Mouse (Mus musculus) urinary bladder, postnatal 36 days (tissue): ENCODE data around the gene Sesn3.
"Not testable (repeated sequence)": the region's sequence is repeated elsewhere in the genome, so short reads cannot be mapped to it uniquely, and the experiment has no call there.

Experiments used
- DNase-seq, 2 experiments: peaks; one replicate each; pipeline ENCODE4 v3.0.0; 2022; ENCODE audit warnings: low spot score in 2 of 2, mixed read lengths in 1 of 2

Gene Sesn3

DNA sequence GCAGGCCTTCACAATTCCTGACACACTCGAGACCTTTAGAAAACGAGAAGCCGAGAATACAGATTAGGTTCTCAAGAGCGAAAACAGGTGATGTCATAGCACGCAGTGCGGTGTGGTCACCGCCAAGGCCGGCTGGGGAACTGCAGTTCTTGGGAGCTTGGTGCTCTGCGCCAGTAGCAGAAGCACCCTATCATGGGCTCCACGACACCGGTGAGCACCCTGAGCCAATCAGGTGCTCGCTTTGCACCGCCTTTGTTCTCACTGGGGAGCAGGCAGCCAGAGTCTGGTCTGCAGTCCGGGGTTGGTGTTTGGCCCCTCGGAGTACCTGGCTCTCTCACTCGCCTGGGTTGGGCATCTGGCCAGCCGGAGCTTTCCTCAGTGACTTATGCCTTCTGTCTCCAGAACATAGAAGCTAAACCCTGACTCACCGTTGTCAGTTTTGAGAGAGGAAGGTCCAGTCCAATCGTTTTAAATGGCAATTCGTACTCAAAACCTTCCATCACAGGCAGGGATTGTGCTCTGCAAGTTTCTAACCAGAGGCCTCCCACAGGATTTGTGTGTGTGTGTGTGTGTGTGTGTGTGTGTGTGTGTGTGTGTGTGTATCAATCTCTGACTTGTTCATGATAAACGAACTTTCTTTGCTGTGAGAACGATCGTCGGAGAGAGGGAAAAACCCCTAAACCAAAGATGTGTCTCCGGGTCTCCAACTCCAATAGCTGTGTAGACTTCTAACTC is at the start of gene Sesn3:
Gene Sesn3, plus strand, starts transcription at position 82 of the 735 bp plus-strand sequence.
- peak; percentile 63 to 66 for DNase-seq

DNA sequence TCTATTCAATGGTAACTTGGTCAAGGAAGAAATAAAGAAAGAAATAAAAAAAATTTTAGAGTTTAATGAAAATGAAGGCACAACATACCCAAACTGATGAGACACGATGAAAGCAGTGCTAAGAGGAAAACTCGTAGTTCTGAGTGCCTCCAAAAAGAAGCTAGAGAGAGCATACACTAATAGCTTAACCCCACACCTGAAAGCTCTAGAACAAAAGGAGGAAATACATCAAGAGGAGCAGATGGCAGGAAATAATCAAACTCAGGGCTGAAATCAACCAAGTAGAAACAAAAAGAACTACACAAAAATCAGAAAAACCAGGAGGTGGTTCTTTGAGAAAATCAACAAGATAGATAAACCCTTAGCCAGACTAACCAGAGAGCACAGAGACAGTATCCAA is 47.8 kb upstream of the Sesn3 start:
- not testable (repeated sequence) for DNase-seq

DNA sequence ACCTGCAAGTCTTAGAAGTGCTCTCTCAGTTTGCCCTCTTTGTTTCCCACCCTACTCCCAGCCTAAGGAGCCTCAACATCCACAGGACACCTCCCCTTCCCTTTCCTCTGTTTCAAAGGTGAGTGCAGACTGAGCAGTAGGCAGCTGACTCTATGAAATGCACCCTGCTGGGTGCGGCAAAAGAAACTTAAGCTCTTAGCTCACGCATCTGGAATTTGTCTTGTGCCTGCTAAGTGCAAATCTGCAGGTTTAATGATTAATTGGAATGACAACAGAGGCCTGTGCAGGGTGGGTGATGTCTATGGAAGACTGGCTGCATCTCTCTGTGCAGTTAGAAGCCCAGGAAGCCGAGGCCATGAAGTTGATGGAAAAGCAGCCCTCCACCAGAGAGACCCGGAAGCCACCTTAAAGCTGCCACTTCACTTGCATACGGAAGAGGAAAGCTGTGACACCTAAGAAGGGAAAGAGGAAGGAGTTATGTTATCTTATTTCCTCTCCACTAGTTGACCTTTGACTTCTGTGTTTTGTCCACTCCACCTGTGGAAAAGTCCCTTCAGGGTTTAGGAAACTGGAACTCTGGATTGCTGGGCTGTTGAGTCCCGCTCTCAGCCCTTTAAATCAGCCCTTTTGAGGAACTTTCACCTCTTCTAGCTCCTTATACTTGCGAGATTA is 41.0 kb upstream of the Sesn3 start:
- DNase-seq: peak in 1 of 2 experiments; percentile 25

DNA sequence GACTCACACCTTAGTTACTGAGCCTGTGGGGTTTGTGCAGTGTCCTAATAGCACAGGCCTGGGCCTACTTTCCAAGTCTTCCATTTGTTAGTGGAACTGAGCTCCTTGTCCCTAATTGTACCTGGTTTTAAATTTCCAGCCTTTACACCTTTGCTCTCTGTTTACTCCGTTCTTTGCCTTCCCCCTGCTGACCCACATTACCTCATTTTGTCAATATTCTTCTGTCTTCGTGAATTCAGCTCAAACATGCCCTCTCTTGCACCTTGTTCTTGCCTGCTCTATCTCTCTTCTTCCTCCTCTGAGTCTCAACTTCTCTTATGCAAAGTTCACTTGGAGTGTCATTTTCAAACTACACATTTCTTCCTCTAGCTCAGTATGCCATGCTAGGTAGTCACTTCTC is 39.6 kb upstream of the Sesn3 start:
- DNase-seq: peak in 1 of 2 experiments; percentile 9

DNA sequence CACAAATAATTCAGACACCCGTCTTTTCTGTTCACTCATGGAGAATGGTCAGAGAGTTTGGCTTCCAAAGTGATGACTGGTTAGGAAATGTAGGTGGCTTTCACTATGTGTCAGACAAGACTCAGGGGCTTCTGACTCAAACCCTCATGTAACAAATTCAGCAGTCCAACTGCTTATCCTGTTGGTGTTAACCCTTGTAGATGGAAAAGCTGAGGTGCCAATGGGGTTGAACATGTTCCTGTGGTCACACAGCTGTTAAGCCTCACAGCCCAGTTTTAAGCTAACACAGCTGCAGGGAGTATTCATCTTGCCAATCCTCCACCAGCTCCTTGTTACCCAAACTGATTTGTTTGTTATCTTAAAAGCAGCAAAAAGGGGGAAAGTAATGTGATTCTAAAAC is 33.9 kb upstream of the Sesn3 start:
- not testable (repeated sequence) for DNase-seq

DNA sequence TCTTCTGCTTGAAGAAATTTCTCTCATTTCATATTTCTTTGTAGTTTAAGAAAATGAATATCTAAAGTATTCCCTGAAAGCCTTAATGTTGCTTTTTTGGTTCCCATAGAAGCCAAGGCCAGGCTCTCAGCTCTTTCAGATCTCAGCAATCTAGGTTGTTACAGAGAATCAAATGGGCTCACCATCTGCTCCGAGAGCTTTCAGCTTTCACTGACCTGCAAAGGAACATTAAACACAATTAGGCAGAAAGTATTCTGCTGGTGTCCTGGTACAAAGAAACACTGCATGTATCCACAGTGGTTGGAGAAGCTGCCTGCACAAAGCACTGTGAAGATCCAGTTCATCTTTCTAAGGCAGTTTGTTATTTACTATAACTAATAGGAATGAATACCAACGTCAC is 32.6 kb upstream of the Sesn3 start:
- DNase-seq: no peak

DNA sequence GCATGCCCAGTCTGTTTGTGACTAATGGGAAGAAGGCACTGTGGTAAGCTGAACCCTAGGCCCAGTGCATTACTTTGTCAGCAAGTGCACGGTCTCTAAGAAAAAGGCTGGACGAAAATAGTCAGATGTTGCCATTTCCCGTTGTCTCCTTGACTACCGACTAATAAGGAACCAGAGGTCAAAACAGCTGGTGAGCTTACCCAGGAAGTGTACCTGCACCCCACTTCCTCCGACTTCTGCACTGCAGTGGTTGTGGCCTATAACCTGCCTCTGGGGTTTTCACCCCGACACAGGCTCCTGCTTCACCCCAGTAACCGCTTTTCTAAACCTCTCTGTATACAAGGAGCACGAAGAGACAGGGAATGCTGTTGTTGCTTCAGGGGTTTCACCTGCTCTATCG is 30.3 kb upstream of the Sesn3 start:
- DNase-seq: no peak

DNA sequence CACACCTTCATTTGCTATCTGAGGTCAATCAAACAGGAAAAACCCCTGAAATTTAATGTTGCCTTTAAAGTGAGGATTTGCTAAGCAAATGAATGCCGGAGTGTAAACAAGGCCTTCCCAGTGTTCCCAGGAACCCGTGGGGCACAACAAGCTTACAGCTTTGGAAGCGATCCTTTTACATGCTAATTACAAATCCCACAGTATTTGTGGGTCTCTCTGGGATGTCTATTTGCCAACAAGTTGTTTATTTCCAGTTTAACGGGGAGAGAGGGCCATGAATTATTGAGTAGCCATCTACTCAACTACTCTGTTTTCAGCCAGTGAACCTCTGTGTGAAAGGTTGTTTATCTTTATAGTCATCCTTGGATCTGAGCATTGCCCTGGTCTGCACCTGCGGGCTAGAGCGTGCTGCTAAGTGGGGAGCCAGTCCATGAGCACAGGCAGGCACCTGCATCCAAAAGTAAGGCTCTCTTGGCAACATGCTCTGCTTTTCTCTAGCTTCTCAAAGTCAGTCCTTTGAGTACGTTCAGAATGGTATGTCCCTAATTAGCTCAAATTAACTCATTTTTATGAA is 29.8 kb upstream of the Sesn3 start:
- no peak for DNase-seq

DNA sequence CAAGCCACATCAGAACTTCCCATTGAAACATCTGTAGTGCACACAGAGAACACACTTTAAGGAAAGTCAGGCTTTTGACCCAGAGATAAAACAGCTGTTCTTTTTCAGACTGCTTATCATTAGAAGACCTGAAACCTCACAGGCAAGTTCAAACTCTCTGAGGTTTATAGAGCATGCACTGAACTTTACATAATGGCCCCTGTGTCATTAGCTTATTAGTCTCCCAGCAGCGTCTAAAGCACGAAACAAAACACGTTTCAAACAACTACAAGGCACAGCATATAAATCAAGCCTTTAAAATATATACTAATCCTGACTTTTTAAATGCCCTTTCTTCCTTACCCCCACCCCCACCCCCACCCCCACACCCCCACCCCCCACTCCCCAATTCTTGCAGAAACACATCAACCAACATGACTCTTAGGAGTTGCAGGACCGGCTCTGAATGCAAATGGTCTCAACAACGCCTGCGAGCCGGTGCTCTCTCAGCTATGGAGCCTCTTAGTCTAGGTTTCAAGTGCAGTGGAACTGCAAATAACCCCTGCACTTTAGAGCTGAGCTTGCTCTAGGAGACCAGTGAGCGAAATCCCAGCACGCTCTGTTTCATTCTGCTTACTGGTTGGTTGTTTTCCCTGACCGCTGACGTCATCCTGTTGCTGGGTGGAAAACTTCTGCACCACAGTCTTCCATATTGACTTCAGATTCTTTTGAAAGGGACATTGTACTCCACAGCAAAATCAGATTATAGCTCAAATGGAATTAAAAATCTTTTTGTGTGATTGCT is 28.7 kb upstream of the Sesn3 start:
- no peak for DNase-seq

DNA sequence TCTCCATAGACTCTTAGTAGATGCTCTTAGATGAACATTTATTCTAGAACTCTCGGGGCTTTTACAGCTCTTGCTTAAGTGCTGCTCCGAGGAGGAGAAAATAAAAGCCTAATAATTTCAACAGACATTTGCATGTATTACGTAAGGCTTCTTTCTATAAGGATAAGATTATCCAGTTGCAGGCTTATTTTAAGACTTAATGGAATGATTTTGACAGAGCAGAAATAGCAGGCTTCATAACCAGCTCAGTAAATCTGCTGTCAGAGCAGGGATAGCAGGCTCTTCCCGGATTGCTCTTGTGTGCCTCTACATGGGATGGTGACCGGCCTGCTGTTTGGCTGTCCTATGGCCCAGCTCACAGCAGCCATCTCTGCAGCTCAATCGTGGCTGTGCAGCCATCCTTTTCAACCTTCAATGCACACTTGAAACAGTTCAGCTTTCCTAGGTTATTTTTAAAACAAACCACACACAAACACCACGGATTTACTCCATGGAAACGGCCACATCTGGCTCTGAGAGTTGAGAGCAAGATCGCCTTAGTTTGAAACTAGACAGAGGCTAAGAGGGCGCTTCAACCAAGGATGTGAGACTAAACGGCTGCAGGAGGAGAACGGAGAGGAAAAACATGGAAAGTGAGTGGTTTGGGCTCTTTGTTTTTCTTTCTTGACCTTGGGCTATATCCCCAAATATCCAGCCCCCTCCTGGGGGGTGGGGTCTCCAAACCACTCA is 27.2 kb upstream of the Sesn3 start:
- no peak for DNase-seq

DNA sequence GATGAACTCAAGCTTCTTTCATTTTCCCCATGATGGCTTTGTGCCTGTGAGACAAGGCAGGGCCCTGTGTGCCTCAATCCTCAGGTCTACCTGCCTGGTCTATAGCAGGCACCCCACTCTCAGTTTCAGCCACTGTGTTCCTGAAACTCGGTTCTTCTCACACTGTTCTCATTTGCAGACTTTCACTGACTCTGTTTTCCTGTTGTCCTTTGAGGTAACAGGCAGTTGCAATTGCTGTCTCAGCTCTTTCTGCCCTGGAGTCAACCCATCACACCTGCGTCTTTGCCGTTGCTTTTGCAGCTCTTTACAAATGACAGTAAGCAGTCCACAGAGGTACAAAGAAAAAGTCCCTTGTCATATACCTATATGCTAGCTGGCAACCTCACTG is 26.7 kb upstream of the Sesn3 start:
- DNase-seq: no peak

DNA sequence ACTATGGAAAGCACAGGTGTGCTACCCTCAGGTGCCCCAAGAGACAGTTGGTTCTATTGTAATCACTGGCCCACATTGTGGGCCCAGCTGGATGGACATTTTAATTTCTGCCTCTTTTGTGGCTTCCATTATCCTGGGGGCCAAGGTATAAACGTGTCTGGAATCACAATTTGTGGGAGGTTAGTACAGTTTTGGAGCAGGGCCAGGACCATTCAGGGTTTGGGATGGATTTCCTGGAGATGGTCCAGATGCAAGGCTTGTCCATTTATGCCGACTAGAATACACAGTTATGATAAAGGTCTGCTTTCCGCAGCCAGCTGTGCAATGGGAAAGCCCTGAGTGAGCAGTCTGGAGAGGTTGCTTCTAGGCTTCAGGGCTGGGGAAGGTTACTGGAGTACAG is 13.7 kb upstream of the Sesn3 start:
- DNase-seq: no peak

DNA sequence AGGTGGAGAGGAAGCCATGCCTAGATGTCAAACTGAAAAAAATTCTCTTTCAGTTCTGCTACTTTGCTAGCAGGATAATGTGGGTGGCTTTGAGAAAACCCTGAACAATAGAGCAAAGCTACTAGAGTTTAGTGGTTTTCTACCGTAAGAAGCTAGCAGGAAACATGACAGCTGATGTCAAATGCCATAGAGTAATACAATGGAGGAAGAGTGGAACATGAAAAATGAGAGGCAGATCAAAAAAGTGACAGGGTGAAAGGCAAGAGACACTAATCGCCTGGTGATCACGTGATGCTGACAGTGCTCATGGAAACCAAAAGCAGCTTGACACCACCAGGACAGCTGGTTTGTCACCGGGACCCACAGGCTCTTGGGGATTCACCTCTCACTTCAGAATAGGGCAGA is 12.3 kb upstream of the Sesn3 start:
- no peak for DNase-seq

DNA sequence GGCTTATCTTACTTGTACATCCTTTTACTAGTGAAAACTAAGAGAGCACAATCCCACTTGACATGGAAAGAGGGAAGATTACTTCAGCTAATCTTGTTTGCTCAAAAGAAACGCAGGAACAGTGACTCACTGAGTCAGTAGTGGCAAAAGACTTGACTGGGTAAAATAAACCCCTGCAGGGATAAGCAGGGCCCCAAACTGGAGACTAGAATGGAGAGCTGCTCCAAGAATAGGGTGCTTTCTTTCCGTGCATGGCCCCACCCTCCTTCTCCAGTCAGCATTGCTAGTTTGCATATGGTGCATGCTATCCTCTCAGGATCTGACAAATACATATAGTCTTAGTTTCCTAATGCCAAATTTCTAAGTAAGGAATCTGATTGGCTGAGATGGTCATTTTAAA is 8.4 kb upstream of the Sesn3 start:
- DNase-seq: no peak

DNA sequence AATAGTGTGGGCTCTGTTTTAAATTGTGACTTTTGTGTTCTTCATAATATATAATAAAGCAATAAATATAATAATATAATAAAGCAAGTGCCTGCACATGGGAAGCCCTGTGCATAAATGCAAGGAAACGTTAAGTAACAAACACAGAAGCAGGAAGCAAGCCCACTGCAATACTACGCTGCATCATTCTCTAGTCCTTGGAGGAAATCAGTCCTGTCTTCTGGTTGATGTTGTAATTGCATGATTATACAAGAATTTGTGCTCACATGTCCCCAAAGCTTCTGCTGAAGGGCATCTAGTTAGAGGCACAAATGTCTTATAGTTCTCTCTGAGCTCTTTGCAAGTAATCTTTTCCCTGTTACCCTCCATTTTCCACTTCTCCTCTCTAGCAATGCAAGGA is 6.3 kb upstream of the Sesn3 start:
- DNase-seq: no peak

DNA sequence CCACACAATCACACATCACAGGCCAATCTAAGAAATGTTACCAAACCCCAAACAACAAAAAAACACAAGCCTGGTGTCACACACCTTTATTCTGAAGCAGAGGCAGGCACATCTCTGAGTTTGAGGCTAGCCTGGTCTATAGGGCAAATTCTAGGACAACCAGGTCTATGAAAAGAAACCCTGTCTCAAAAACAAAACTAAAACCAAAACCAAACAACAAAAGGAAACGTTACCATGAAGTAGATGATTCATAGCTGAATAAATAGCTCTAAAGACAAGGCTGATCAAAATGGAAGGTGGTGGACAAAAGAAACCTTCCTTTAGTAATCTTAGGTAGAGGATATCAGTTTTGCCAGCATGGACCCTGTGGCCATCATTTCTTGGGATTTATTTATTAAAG is 1.9 kb upstream of the Sesn3 start:
- no peak for DNase-seq

DNA sequence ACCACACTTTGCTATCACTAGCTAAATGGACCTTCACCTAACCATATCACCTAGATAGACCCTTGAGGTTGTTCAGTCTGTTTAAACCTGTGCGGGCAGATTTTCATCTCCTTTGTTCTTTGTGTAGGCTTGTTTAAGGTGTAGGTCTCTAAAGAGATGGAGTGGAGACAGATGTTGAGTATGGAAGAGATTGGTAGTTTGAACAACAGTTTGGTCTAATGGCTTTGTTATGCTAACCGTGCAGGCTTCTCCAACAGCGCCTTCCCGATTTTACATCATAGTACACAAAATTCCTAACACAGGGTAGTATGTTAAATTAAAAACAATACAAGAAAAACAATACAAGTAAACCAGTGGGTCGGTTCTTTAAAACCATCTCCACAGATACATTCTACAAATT is 281 bp upstream of the Sesn3 start:
- DNase-seq: no peak

DNA sequence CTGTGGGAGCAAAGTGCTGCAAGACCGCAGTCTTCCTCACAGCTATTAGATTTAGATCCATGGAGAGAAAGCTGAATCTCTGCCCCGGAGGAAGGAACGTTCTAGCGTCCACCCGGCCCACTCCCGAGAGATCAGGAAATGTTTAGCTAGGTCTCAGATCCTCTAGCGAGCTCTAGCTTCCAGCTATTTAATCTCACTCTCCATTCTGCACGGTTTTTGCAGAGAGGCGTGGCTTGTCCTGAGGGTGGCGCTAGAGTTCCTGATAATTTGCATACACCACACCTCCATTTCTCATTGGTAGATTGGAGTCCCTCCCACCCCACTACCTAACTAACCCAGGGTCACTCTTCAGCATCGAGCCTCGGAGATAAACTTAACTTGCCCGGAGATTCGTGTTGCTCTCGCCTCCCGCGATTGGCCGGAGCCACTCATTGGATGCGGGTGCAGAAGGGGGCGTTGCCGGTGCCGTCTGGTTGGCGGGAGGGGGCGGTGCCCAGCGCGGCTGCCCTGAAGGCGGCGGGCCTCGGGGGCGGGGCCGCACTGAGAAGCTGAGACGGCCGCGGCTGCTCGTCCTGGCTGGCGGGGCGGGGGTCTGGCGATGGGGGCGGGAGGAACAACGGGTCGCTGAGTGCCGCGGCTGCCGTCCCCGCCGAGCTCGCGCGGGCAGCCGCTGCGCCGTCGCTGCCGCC is 1.1 kb downstream of the Sesn3 start:
- DNase-seq: peak; percentile 94 to 98

DNA sequence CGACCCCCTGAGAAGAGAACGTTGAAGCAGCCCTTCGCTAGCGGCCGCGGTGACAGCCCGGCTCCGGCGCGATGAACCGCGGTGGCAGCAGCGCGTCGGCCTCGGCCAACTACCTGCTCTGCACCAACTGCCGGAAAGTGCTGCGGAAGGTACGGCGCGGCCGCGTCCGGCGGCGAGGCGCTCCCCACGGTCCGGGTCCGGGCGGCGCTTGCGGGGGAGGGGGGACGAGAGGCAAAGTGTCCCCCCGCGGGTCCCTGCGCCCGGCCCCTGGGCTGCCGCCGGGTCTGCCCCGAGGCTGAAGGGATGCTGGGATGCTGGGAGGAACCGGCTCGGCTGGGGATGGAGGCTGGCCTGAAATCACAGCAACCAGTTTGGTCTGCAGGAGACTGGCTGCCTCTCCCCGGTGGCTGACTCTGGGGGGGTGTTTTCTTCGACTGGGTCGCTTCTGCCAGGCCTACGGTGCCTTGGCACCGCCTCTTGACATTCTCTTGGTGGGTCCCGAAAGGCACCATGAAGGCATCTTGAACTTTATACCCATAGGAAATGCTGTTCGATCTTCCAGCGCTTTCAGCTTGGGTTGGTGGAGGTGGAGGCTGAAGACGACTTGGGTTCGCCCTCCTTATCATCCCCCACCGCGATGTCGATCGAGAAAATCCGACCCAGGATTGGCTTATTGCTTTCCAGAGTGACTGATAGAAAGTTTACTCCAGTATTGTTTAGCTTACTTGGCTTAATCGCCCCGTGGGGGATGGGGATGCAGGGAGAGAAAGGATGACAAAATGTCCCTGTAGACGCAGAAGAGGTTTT is 1.8 kb downstream of the Sesn3 start:
- DNase-seq: peak; percentile 13 to 45

DNA sequence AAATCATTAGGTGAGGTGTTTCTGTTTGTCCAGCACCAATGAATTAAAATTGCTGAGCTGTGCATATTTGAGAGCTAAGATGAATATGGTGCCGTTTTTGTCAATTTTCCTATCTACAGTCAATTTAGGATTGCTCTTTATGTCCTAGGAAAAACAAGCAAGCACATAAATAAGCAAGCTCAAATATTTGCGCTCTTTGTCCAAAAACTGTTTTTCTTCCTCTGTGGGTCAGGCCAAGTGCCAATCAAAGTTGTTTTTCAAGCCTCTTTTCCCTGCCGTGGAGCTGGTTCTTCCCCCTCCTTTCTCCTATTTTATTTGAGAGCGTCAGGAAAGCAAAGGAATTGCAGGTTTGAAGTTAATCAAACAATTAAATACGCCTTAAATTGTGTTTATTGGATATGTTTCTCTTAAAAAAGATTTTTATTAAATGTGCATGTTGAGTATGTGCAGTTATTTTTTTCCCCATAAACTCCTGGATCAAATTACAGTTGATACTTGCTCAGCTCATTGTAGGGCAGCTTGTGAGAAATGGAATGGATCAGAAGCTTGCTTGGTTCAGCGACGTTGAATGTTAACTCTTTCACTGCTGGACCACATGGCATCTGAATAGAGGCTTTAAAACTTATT is 2.6 kb downstream of the Sesn3 start:
- DNase-seq: peak in 1 of 2 experiments; percentile 17
